Mouse (Mus musculus) stomach, postnatal 0 days (tissue): ENCODE results near the gene Tcf12. TPM values are rescaled to one million over a fixed set of nuclear protein-coding genes. Genes with fewer than 3 reads are reported as not detected.
A peak's percentile ranks its signal among the peaks of the same experiment; 100 is the strongest.

ENCODE experiments used
- ATAC-seq: fragments of 200-750 bp; cut with Nextera tagmentation; 2 replicates; pipeline ENCODE4 v1.8.0; 2017; ENCODE audit not compliant: low FRiP score, low TSS enrichment
- DNase-seq: peaks from one replicate; pipeline ENCODE4 v3.0.0-alpha.2; 2016; ENCODE audit warnings: low spot score
- H3K27ac ChIP-seq: fragments of 300-500 bp; sonication (generic); replicated peaks from 2 replicates; pipeline ENCODE4 v1.5.1; 2014; ENCODE audit warnings: mild to moderate bottlenecking, control low read depth
- H3K27me3 ChIP-seq: fragments of 300-500 bp; sonication (generic); 2 replicates; pipeline ENCODE4 v1.6.1; 2014; ENCODE audit warnings: low read length; ENCODE audit not compliant: control insufficient read depth, insufficient read depth
- H3K36me3 ChIP-seq: fragments of 300-500 bp; sonication (generic); 2 replicates; pipeline ENCODE4 v1.6.1; 2014; ENCODE audit warnings: low read length, mixed read lengths; ENCODE audit not compliant: control insufficient read depth, insufficient read depth
- H3K4me1 ChIP-seq: fragments of 300-500 bp; sonication (generic); replicated peaks from 2 replicates; pipeline ENCODE4 v1.6.1; 2014; ENCODE audit warnings: antibody characterized with exemption; ENCODE audit not compliant: control insufficient read depth, insufficient read depth
- H3K4me2 ChIP-seq: fragments of 300-500 bp; sonication (generic); replicated peaks from 2 replicates; pipeline ENCODE4 v1.6.1; 2014; ENCODE audit warnings: low read depth, mild to moderate bottlenecking, control low read depth, moderate library complexity
- H3K4me3 ChIP-seq: fragments of 300-500 bp; sonication (generic); 2 replicates; pipeline ENCODE4 v1.5.1; 2014; ENCODE audit warnings: low read depth, low read length, control low read depth
- H3K9ac ChIP-seq: fragments of 300-500 bp; sonication (generic); 2 replicates; pipeline ENCODE4 v1.6.1; 2014; ENCODE audit warnings: mild to moderate bottlenecking, low read length, control low read depth, mixed read lengths
- H3K9me3 ChIP-seq: fragments of 300-500 bp; sonication (generic); 2 replicates; pipeline ENCODE4 v1.6.1; 2016; ENCODE audit warnings: low read length; ENCODE audit not compliant: control insufficient read depth
- CTCF ChIP-seq: IDR thresholded peaks from 2 replicates; pipeline ENCODE4 v1.5.1; 2016; ENCODE audit warnings: antibody characterized with exemption, low read depth, mild to moderate bottlenecking, moderate library complexity
- EP300 ChIP-seq: optimal IDR thresholded peaks from 2 replicates; pipeline ENCODE3; 2016; ENCODE audit warnings: antibody characterized with exemption
- WGBS: fragments of 180-500 bp; shearing (Covaris S2); extraction: QIAGEN DNeasy Blood & Tissue Kit; methylation state at CpG from one replicate; pipeline ENCODE4 v1.1.7; 2014; 5-methylcytosine and 5-hydroxymethylcytosine counted together
- polyA plus RNA-seq: library from polyadenylated mRNA; unstranded; fragments of >200 nt; fragmentation: Nextera tagmentation; extraction: Ambion mirVana; gene quantifications from 2 replicates; pipeline ENCODE4 v1.2.1, GENCODE M21; 2015

Tcf12 gene
- polyA plus RNA-seq, 1 experiment from 2014 or later = 28.7 TPM

DNA sequence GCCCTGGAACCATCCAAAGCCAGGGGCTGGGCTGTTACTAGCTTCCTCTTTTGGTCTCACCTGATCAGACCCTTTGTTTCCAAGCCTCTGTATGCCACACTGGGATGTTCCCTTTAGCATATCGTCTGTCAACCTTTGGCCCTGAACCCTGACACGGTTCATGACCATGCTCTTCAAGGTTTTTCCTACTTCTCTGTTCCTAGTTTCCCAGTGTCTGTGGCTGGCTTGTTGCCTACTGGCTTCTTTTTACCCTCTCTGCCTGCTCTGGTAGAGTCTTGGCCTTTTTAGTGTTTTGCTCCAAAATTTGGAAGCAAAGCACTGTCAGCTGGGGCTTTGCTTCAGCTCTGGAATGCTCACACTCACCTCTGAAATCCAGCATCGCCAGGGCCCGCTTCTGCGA is 281.3 kb downstream of the Tcf12 start:
- 87% methylated on average over 5 of the region's 5 CpGs for WGBS
- Histone ChIP-seq H3K4me3 (no peak overlapping the region), H3K27ac (no peak overlapping the region), H3K4me1 (peaks cover 2% of the 10 kb centered on the region; the same call in 1 of the 2 replicates), H3K4me2 (no peak overlapping the region), H3K9ac (no peak overlapping the region), H3K36me3 (no peaks in the 10 kb centered on the region), H3K9me3 (no peaks in the 10 kb centered on the region), H3K27me3 (no peaks in the 10 kb centered on the region)
- no peak for DNase-seq
- no peak for ATAC-seq
- TF ChIP-seq CTCF = no peak
- TF ChIP-seq EP300 = no peak

DNA sequence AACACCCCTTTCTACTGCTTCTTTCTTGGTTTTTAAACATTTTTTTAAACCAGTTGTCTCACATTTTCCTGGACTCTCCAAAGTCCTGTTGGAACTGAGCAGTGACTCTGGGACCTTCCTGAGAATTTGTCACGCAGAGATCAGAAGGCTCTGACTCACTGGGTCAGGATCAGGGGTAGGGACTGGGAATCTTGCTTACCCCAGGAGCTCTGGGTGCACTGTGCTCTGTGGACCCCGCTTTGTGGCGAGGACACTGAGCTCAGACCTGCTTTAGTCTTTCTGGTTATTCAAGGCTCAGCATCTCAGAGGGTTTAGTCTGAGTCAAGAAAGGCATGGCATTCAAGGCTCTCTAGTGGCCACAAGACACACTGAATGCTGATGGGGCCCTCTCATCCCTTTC is 281.9 kb downstream of the Tcf12 start:
- DNase-seq = no peak
- H3K27me3 ChIP-seq = no peaks in the 10 kb centered on the region
- no peaks in the 10 kb centered on the region for H3K36me3 ChIP-seq
- TF ChIP-seq CTCF (no peak), EP300 (no peak)
- ATAC-seq = no peak
- H3K4me1 ChIP-seq = peaks cover 2% of the 10 kb centered on the region; the same call in 1 of the 2 replicates
- WGBS = 82% methylated on average over 3 of the region's 3 CpGs
- no peak overlapping the region for H3K9ac ChIP-seq
- no peak overlapping the region for H3K4me2 ChIP-seq
- no peak overlapping the region for H3K27ac ChIP-seq
- H3K4me3 ChIP-seq = no peak overlapping the region
- H3K9me3 ChIP-seq = no peaks in the 10 kb centered on the region

DNA sequence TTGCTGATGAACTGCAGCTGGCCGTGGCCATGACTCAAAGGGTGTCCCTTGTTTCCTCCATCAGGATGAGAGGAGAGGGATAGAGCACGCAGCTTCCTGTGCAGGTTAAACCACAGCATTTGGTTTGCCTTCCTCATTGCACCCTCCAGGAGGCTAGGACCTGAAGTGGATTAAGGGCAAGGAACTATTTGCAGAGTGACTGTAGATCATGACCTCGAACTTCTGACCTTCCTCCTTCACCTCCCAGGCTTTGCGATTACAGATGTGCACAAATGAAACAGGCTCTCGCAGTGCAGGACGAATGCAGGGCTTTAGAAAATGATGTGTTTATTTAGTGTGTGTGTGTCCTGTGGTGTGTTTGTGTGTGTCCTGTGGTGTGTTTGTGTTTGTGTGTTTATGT is 282.5 kb downstream of the Tcf12 start:
- H3K4me3 ChIP-seq = no peak overlapping the region
- no peak for TF ChIP-seq EP300
- no peak for TF ChIP-seq CTCF
- DNase-seq = no peak
- ATAC-seq = no peak
- H3K9ac ChIP-seq = no peak overlapping the region
- 46% methylated on average over 6 of the region's 6 CpGs for WGBS
- no peaks in the 10 kb centered on the region for H3K36me3 ChIP-seq
- H3K27me3 ChIP-seq = no peaks in the 10 kb centered on the region
- H3K27ac ChIP-seq = no peak overlapping the region
- H3K9me3 ChIP-seq = no peaks in the 10 kb centered on the region
- H3K4me2 ChIP-seq = no peak overlapping the region
- H3K4me1 ChIP-seq = peaks cover 2% of the 10 kb centered on the region; the same call in 1 of the 2 replicates

DNA sequence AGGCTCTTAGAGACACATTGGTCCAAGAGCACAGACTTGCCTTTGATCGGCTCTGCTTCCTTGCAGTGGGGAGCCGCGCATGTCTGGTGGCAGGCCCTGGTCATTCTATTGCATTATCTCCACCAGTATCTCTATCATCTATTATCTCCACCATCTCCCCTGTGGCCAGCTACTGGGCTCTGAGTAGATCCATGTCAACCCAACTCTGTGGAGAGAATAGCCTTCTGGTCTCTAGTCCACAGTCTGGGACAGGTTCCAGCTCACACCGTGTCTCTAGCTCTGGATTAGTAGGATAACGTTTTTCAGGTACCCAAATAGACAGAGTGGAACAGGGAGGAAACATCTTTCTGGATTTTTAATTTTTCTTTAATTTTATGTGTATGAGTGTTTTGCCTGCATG is 284.3 kb downstream of the Tcf12 start:
- DNase-seq (no peak), ATAC-seq (no peak)
- H3K27me3 ChIP-seq = no peaks in the 10 kb centered on the region
- H3K4me2 ChIP-seq = no peak overlapping the region
- peaks cover 2% of the 10 kb centered on the region; the same call in 1 of the 2 replicates for H3K4me1 ChIP-seq
- no peak overlapping the region for H3K9ac ChIP-seq
- H3K36me3 ChIP-seq = no peaks in the 10 kb centered on the region
- H3K4me3 ChIP-seq = no peak overlapping the region
- TF ChIP-seq CTCF (no peak), EP300 (no peak)
- H3K27ac ChIP-seq = no peak overlapping the region
- H3K9me3 ChIP-seq = no peaks in the 10 kb centered on the region
- 84% methylated on average over 5 of the region's 5 CpGs for WGBS

DNA sequence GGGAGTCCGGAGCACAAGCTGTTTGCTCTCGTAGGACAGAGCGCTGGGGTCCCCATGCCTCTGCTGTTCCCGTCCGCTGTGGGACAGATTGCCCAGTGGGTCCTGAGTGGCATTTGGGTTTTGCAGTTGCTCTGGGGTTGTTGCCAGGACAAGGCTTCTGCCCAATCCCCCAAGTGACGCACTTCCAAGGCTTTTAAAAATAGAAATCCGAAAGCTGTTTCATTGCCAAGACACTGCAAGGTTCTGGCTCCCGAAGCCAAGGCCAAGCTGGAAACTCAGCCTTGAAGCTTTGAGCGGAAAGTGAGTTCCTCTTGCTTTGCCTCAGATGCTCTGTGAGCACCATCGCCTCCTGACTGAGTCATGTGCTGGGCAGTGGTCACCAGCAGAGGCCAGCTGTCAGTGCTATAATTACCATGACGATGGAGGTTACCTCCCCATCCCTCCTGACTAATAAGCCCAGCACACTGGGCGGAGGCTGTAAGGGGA is 285.6 kb downstream of the Tcf12 start:
- H3K4me2 ChIP-seq = peak overlapping the region; percentile 29; the same call in 1 of the 2 replicates
- no peaks in the 10 kb centered on the region for H3K36me3 ChIP-seq
- TF ChIP-seq EP300 = no peak
- TF ChIP-seq CTCF = 0 out of 2 replicates have a peak, but pooled peaks have one; percentile 5
- no peak overlapping the region for H3K4me3 ChIP-seq
- ATAC-seq (peak; percentile 82), DNase-seq (peak; percentile 30)
- no peaks in the 10 kb centered on the region for H3K27me3 ChIP-seq
- no peaks in the 10 kb centered on the region for H3K4me1 ChIP-seq
- H3K27ac ChIP-seq = peak overlapping the region; percentile 74
- H3K9ac ChIP-seq = peak overlapping the region; percentile 23; the same call in 1 of the 2 replicates
- WGBS = 45% methylated on average over 12 of the region's 12 CpGs
- H3K9me3 ChIP-seq = no peaks in the 10 kb centered on the region

DNA sequence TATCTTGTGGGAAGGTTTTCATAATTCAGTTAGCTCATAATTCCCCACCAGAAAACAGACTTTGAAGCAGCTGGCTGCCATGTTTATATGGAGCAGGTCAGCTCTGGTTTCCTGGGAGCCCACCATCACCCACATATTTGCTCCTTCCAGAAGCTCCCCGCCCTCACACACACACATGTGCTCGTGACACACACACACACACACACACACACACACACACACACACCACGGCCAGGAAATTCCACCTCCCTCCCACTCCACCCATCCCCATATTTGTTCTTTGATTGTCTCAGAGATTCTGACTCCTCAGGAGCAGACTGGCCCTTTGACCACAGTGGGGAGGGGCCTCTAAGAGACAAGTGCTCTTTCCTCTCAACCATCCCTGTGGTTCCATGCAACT is 289.7 kb downstream of the Tcf12 start:
- H3K36me3 ChIP-seq = no peaks in the 10 kb centered on the region
- no peaks in the 10 kb centered on the region for H3K27me3 ChIP-seq
- no peaks in the 10 kb centered on the region for H3K4me1 ChIP-seq
- no peak for ATAC-seq
- no peak overlapping the region for H3K4me3 ChIP-seq
- H3K9me3 ChIP-seq = no peaks in the 10 kb centered on the region
- no peak overlapping the region for H3K27ac ChIP-seq
- WGBS = 61% methylated on average over 3 of the region's 3 CpGs
- no peak overlapping the region for H3K9ac ChIP-seq
- no peak overlapping the region for H3K4me2 ChIP-seq
- no peak for TF ChIP-seq CTCF
- no peak for TF ChIP-seq EP300
- no peak for DNase-seq
